Mouse (Mus musculus) heart, postnatal 0 days (tissue): ENCODE results near the gene Eci2. TPM values are rescaled to one million over a fixed set of nuclear protein-coding genes. Genes with fewer than 3 reads are reported as not detected.

Source experiments
- ATAC-seq: fragments of 200-750 bp; cut with Nextera tagmentation; 2 replicates; pipeline ENCODE4 v1.8.0; 2017; ENCODE audit warnings: low read depth, moderate number of reproducible peaks, moderate library complexity; ENCODE audit not compliant: insufficient read depth
- DNase-seq: peaks from one replicate; pipeline ENCODE4 v3.0.0-alpha.2; 2016; ENCODE audit warnings: low spot score
- H3K27ac ChIP-seq: fragments of 300-500 bp; sonication (generic); 2 replicates; pipeline ENCODE4 v1.5.1; 2014; ENCODE audit warnings: low read depth, mild to moderate bottlenecking
- H3K27me3 ChIP-seq: fragments of 300-500 bp; sonication (generic); 2 replicates; pipeline ENCODE4 v1.6.1; 2014; ENCODE audit warnings: low read length, mixed read lengths; ENCODE audit not compliant: control insufficient read depth, insufficient read depth
- H3K36me3 ChIP-seq: fragments of 300-500 bp; sonication (generic); replicated peaks from 2 replicates; pipeline ENCODE4 v1.6.1; 2014; ENCODE audit warnings: low read length, mixed read lengths; ENCODE audit not compliant: control insufficient read depth, insufficient read depth
- H3K4me1 ChIP-seq: fragments of 300-500 bp; sonication (generic); 2 replicates; pipeline ENCODE4 v1.6.1; 2014; ENCODE audit warnings: antibody characterized with exemption; ENCODE audit not compliant: control insufficient read depth, insufficient read depth
- H3K4me2 ChIP-seq: fragments of 300-500 bp; sonication (generic); 2 replicates; pipeline ENCODE4 v1.6.1; 2014; ENCODE audit warnings: low read depth, mild to moderate bottlenecking, low read length, moderate library complexity
- H3K4me3 ChIP-seq: fragments of 300-500 bp; sonication (generic); 2 replicates; pipeline ENCODE4 v1.5.1; 2014; ENCODE audit warnings: low read depth, low read length
- H3K9ac ChIP-seq: fragments of 300-500 bp; sonication (generic); replicated peaks from 2 replicates; pipeline ENCODE4 v1.6.1; 2014; ENCODE audit warnings: low read depth, low read length, mixed read lengths
- H3K9me3 ChIP-seq: fragments of 300-500 bp; sonication (generic); replicated peaks from 2 replicates; pipeline ENCODE4 v1.6.1; 2016; ENCODE audit warnings: low read length; ENCODE audit not compliant: control insufficient read depth
- CTCF ChIP-seq: IDR thresholded peaks from 2 replicates; pipeline ENCODE4 v1.5.1; 2016; ENCODE audit warnings: antibody characterized with exemption, control low read depth, low read depth
- EP300 ChIP-seq: IDR thresholded peaks from 2 replicates; pipeline ENCODE4 v1.6.1; 2016; ENCODE audit warnings: antibody characterized with exemption, low read depth
- WGBS: fragments of 180-500 bp; shearing (Covaris S2); extraction: QIAGEN DNeasy Blood & Tissue Kit; methylation state at CpG from one replicate; pipeline ENCODE4 v1.1.7; 2014; 5-methylcytosine and 5-hydroxymethylcytosine counted together
- polyA plus RNA-seq: library from polyadenylated mRNA; unstranded; fragments of >200 nt; fragmentation: Nextera tagmentation; extraction: Ambion mirVana; gene quantifications from 2 replicates; pipeline ENCODE4 v1.2.1, GENCODE M21; 2015
- total RNA-seq: library from RNA; depleted of rRNA; stranded (reverse); fragments of >200 nt; gene quantifications from 2 replicates; pipeline ENCODE4 v1.2.3, GENCODE M21; 2014; ENCODE audit warnings: low replicate concordance

Gene Eci2
- total and polyA plus RNA-seq, 2 experiments from 2014 or later = 245 to 300 TPM

DNA sequence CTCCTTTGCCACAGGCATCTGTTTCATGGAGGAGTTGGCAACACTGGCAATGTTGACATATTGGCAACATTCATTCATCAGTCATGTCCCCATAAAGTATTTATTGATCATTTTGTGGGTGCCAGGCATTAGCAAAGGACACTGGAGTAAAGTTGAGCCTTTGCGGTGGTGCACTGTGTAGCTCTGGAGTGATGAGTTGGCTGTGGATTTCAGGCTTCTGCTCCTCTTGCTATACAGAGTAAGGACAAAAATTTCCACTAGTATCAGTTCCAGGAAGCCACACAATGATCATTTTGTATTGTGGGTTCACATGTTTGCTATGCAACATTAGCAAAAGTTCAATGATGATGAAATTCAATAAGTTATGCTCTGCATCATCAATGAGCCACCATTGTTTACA lies 10.8 kb downstream of the Eci2 start:
- no peak for TF ChIP-seq CTCF
- TF ChIP-seq EP300 = no peak
- 90% methylated on average over 1 of the region's 1 CpGs for WGBS

DNA sequence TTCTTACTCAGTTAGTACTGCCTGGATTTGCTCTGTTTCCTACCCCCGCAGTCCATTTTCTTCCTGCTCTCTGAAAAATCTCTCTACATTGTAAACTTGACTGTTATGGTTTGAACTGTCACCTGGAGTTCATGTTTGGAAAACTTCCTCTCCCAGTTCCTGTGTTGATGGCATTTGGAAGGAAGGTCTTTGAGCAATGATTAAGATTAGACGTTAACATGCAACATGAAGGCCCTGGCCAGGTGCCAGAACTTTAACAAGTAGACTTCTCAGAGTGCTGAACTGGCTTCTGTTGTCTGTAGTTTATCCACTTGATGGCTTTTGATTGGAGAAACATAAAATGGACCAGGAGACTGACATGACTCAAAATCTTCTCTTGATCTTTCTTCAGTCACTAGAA lies 31.0 kb downstream of the Eci2 start:
- Histone ChIP-seq H3K4me1 (peaks cover 18% of the 10 kb centered on the region), H3K9ac (no peak overlapping the region), H3K9me3 (no peaks in the 10 kb centered on the region; the same call in 1 of the 2 replicates), H3K27ac (no peak overlapping the region), H3K4me2 (no peak overlapping the region), H3K4me3 (no peak overlapping the region), H3K27me3 (no peaks in the 10 kb centered on the region), H3K36me3 (no peaks in the 10 kb centered on the region)
- DNase-seq (no peak), ATAC-seq (no peak)
- 41% methylated on average over 2 of the region's 2 CpGs for WGBS
- TF ChIP-seq EP300 (no peak), CTCF (no peak)

More for the DNA sequence above, 10.8 kb downstream of the Eci2 start:
- ATAC-seq (no peak), DNase-seq (no peak)
- Histone ChIP-seq H3K9ac (no peak overlapping the region), H3K27ac (no peak overlapping the region), H3K4me3 (no peak overlapping the region), H3K36me3 (no peaks in the 10 kb centered on the region), H3K4me1 (no peaks in the 10 kb centered on the region), H3K9me3 (0 out of 2 replicates have a peak, but pooled peaks cover 8% of the 10 kb centered on the region), H3K27me3 (no peaks in the 10 kb centered on the region), H3K4me2 (no peak overlapping the region)

DNA sequence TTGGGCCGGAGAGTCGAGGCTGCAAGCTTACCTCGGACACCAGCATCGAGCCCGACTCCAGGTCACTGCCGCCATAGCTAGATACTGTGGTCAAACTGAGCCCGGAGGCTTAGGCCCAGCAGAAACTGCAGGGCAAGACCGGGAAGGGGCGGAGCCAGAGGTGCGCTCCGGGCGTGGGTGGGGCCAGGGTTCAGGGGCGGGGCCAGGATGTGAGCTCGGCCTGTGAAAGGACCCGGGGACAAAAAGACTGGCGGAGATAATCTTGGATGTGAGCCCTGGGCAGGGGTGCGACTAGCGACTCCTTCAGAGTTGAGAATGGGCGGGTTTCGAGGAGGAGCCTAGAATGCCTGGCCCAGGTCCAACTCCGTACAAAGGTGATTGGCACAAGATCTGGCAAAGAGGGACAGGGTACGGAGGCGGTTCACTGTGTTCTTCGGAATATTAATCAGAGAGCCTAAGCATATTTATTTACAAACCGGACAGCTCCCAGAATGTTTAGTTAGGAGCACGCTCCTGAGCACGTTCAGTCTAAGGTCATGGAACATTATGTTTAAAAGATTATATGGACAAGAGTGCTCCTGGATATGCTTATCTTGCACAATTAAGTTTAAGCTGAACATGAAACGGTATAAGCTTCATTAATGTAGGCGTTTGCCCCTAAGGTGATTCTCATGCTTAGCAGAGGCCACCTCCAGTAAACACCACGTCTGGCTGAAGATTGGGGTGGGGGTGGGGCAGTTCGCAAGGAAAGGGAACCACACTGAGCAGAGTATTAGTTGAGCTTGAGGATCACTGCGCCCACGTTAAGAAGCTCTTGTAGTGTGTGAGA lies 32.7 kb downstream of the Eci2 start:
- TF ChIP-seq CTCF (no peak), EP300 (peak; percentile 69)
- Histone ChIP-seq H3K4me2 (peak overlapping the region; percentile 72), H3K9ac (peak overlapping the region; percentile 93), H3K4me1 (peaks cover 18% of the 10 kb centered on the region), H3K27me3 (no peaks in the 10 kb centered on the region), H3K4me3 (peak overlapping the region; percentile 76), H3K36me3 (peaks cover 9% of the 10 kb centered on the region), H3K27ac (peak overlapping the region; percentile 97), H3K9me3 (no peaks in the 10 kb centered on the region; the same call in 1 of the 2 replicates)
- WGBS = under 1% methylated on average over 33 of the region's 33 CpGs
- DNase-seq = peak; percentile 98
- peak; percentile 98 for ATAC-seq

- under 1% methylated on average over 22 of the region's 22 CpGs for WGBS
- H3K4me3 ChIP-seq = peak overlapping the region; percentile 76
- H3K4me1 ChIP-seq = peaks cover 18% of the 10 kb centered on the region
- peaks cover 15% of the 10 kb centered on the region for H3K36me3 ChIP-seq
- peak overlapping the region; percentile 97 for H3K27ac ChIP-seq
- ATAC-seq (peak; percentile 39), DNase-seq (no peak)
- peak overlapping the region; percentile 93 for H3K9ac ChIP-seq
- TF ChIP-seq CTCF (no peak), EP300 (0 out of 2 replicates have a peak, but pooled peaks have one; percentile 10)
- H3K27me3 ChIP-seq = no peaks in the 10 kb centered on the region
- H3K9me3 ChIP-seq = no peaks in the 10 kb centered on the region; the same call in 1 of the 2 replicates
- peak overlapping the region; percentile 72 for H3K4me2 ChIP-seq
These were observed 33.3 kb downstream of the Eci2 start for GRCm38 (mm10) chr13:34993595-34993982.

GRCm38 (mm10) chr13:34993085-34993484 lies 33.8 kb downstream of the Eci2 start:
- H3K9me3 ChIP-seq = no peaks in the 10 kb centered on the region
- peak overlapping the region; percentile 97 for H3K27ac ChIP-seq
- H3K4me2 ChIP-seq = peak overlapping the region; percentile 72
- H3K4me1 ChIP-seq = peaks cover 18% of the 10 kb centered on the region
- H3K9ac ChIP-seq = peak overlapping the region; percentile 93; the same call in 1 of the 2 replicates
- no peaks in the 10 kb centered on the region for H3K27me3 ChIP-seq
- TF ChIP-seq CTCF (no peak), EP300 (no peak)
- WGBS = 76% methylated on average over 4 of the region's 4 CpGs
- peaks cover 20% of the 10 kb centered on the region for H3K36me3 ChIP-seq
- ATAC-seq = no peak
- DNase-seq = no peak
- H3K4me3 ChIP-seq = peak overlapping the region; percentile 76
